Mouse (Mus musculus) cortical plate, adult 2 months (tissue): ENCODE measurements around the gene Hsf5. TPM values are rescaled to one million over a fixed set of nuclear protein-coding genes. Genes with fewer than 3 reads are reported as not detected.

Experiments used
- H3K27ac ChIP-seq: fragments of 200-500 bp; 2 replicates; pipeline ENCODE4 v1.5.1; 2012; ENCODE audit warnings: low read length, control low read depth, inconsistent platforms; ENCODE audit not compliant: insufficient read depth
- H3K4me1 ChIP-seq: fragments of 200-500 bp; 2 replicates; pipeline ENCODE4 v1.6.1; 2011; ENCODE audit warnings: low read length; ENCODE audit not compliant: control insufficient read depth, insufficient read depth
- H3K4me3 ChIP-seq: fragments of 200-500 bp; 2 replicates; pipeline ENCODE4 v1.5.1; 2011; ENCODE audit warnings: mild to moderate bottlenecking, low read length, control low read depth; ENCODE audit not compliant: insufficient read depth
- CTCF ChIP-seq: fragments of 200-500 bp; IDR thresholded peaks from 2 replicates; pipeline ENCODE4 v1.5.1; 2011; ENCODE audit warnings: mild to moderate bottlenecking, control low read depth, low read length; ENCODE audit not compliant: insufficient read depth; ENCODE audit errors: extremely low read depth
- POLR2A ChIP-seq: fragments of 200-500 bp; IDR thresholded peaks from 2 replicates; pipeline ENCODE4 v1.6.1; 2011; ENCODE audit warnings: mild to moderate bottlenecking, low read length, control low read depth; ENCODE audit not compliant: insufficient read depth; ENCODE audit errors: extremely low read depth
- polyA plus RNA-seq: library from polyadenylated mRNA; depleted of rRNA; stranded (reverse); fragments of >200 nt; gene quantifications from 2 replicates; pipeline ENCODE4 v1.2.3, GENCODE M21; 2012

Hsf5 gene
- polyA plus RNA-seq, 1 experiment = 0.42 TPM

- Histone ChIP-seq H3K4me3 (no peak overlapping the region), H3K27ac (no peak overlapping the region), H3K4me1 (no peaks in the 10 kb centered on the region)
- TF ChIP-seq POLR2A (no peak), CTCF (no peak)
Measured at GRCm38 (mm10) chr11:87665224-87665623, 48.3 kb downstream of the Hsf5 start.

DNA sequence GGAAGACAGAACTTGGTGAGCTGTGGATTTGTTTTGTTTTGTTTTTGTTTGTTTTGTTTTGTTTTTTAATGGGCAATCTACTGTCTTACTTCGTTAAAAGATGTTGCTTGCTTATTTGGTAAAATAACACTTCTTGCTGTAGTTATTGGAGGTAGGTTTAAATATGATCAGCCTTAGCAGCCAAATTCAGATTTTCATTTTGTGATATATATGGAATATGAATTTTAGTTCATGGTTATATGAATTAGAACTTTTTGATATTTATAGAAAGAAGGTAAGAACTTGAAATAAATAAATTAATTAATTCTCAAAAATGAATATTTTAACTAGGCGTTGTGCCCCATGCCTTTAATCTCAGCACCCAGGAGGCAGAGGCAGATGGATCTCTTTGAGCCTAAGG lies 48.7 kb downstream of the Hsf5 start:
- Histone ChIP-seq H3K4me3 (no peak overlapping the region), H3K4me1 (no peaks in the 10 kb centered on the region), H3K27ac (no peak overlapping the region)
- TF ChIP-seq POLR2A = no peak

- H3K27ac ChIP-seq = no peak overlapping the region
- TF ChIP-seq POLR2A = no peak
- no peak for TF ChIP-seq CTCF
- no peaks in the 10 kb centered on the region for H3K4me1 ChIP-seq
- H3K4me3 ChIP-seq = no peak overlapping the region
Measured at GRCm38 (mm10) chr11:87666256-87667035, 49.5 kb downstream of the Hsf5 start.

DNA sequence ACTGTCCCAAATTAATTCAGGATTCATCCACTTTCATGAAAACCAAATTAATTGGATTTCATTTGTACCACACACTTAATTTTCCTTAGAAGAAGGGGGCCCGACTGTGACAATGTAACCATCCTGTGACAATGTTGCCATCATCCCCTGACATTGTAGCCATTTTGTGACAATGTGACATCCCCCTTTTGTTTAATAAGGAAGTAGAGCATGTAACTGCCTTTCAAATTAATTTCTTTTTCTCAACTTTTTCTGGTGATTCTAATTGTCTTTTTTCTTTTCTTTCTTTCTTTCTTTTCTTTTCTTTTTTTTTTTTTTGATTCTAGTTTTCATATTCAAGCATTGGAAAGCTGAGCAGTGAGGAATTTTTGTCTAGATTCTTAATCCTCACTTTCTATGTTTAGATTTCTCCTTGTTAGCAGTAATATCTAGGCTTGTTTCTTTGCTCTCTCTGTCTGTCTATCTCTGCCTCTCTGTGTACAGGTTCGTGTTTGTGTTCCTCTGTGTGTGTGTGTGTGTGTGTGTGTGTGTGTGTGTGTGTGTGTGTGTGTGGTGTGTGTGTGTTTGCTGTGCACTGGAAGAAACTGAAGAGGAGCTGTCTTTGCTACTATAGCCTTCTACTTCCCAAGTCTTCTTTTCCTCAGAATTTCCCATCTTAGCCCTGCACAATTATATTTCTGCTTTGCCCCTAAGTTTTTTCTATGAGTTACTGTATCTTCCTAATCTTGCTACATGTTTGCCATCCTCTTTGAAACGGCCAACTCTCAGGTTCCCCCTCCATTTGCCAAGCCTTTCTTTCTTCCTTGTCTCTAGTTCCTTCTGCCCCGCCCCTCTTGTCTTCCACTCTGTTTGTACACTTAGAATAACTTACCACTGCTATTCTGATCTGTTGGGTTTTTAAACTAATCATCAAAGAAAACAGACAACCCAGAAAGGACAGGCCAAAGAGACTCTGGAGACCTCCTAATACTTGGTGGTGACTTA lies 50.4 kb downstream of the Hsf5 start:
- no peak overlapping the region for H3K4me3 ChIP-seq
- H3K27ac ChIP-seq = no peak overlapping the region
- H3K4me1 ChIP-seq = no peaks in the 10 kb centered on the region
- TF ChIP-seq CTCF (no peak), POLR2A (no peak)

DNA sequence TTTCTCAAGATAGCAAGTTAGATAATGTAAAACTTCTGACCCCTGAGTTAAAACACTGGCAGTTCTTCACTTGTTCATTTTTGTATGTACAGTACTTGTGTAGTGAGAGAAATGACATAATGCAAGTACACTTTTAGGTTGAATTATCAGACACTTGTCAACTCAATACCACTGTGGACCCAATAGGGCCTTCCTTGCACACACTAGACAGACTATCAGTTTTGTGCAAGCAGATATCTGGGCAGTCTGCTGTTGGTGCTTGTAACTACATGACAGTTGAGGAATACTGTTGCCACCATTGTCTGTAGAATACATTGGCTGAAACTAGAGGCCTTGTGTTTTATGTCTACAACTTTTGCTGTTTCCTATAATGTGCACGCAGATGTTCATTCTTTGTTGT lies 56.3 kb downstream of the Hsf5 start:
- TF ChIP-seq CTCF (no peak), POLR2A (no peak)

DNA sequence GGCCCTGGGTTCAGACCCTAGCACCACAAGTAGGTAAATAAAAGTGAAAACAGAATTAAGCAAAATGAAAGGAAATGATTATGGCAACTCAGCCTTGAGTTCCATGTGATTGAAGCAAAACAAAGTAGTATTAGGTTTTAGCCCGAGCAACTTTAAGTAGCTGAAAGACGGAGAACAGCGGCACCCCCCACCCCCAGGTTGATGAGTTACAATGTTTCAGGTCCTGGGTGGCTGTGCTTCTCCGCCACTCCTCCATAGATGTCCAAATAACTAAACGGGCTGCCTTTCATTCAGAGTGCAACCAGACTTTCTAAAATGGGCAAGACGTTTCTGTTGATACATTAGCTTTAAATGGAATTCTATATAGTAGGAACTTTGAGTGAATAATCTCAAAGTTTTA lies 58.6 kb downstream of the Hsf5 start:
- no peak for TF ChIP-seq POLR2A
- H3K4me1 ChIP-seq = no peaks in the 10 kb centered on the region
- no peak overlapping the region for H3K27ac ChIP-seq
- H3K4me3 ChIP-seq = no peak overlapping the region

More for the DNA sequence above, 56.3 kb downstream of the Hsf5 start:
- Histone ChIP-seq H3K4me3 (no peak overlapping the region), H3K27ac (no peak overlapping the region), H3K4me1 (no peaks in the 10 kb centered on the region)

DNA sequence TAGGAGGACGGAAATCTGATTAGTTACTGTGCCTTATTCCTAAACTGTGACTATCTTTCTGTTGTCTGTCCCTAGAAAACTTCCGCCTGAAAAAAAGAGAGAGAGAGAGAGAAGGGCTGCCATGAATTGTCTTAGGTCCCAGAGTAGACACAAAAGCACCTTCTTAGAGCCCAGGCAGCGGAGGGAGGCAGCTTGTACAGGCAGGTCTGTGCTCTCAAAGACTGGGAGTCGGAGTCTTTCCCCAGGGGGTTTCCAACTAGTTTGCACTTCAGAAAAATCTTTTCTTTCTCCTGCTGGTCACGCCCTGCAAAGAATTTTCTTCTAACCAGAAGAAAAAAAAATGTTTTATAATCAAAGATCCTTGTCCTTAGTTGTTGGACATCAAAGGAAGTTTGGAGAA lies 60.8 kb downstream of the Hsf5 start:
- no peak overlapping the region for H3K4me3 ChIP-seq
- no peak for TF ChIP-seq CTCF
- TF ChIP-seq POLR2A = no peak
- no peak overlapping the region for H3K27ac ChIP-seq
- H3K4me1 ChIP-seq = no peaks in the 10 kb centered on the region

DNA sequence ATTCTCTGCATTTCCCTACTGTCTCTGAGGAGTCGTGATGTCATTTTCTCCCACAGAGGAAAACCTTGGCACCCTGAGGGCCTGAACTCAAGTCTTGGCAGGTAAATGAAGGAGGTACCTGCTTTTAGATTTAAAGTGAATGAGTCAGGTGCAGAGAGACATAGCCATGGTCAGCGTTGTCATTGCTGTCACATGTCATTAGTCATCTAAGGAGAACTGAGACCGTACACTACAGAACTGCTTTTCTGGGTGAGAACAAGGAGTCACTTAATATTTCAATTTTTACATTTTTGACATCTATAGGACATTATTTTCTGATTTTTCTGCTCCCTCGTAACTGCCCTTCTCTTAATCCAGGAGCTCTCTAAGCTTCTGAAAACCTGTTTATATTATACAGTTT lies 61.6 kb downstream of the Hsf5 start:
- Histone ChIP-seq H3K4me1 (no peaks in the 10 kb centered on the region), H3K27ac (no peak overlapping the region), H3K4me3 (no peak overlapping the region)
- TF ChIP-seq POLR2A = no peak
- TF ChIP-seq CTCF = no peak

DNA sequence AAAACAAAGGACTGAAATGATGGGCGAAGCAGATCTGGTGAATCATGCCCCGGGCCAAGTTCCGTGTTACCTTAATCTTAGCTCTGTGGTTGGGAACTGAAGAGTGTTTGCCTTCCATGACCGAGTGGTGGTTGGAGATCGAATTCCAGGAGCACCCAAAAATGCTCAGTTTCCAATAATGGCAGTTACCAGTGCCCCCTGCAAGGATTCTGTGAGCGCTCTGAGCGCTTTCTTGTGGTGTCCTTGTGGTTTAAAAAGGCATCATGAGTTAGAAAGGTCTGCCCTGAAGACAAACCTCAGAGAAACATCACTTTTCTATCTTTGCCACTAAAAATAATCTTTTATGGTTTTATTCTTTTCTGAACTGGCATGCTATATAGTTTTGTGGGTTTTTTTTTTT lies 62.0 kb downstream of the Hsf5 start:
- Histone ChIP-seq H3K4me3 (no peak overlapping the region), H3K4me1 (no peaks in the 10 kb centered on the region), H3K27ac (no peak overlapping the region)
- TF ChIP-seq CTCF (no peak), POLR2A (no peak)

GRCm38 (mm10) chr11:87680786-87681185 lies 63.8 kb downstream of the Hsf5 start:
- no peaks in the 10 kb centered on the region for H3K4me1 ChIP-seq
- TF ChIP-seq POLR2A = no peak
- TF ChIP-seq CTCF = no peak
- H3K27ac ChIP-seq = no peak overlapping the region
- H3K4me3 ChIP-seq = no peak overlapping the region
